Mouse (Mus musculus): Measurements from ENCODE around the gene Arntl2.

Arntl2 gene

GRCm38 (mm10) chr6:146781566-146781965 is 14.3 kb upstream of the Arntl2 start:
- no peak for DNase-seq

- DNase-seq: no peak
Observed at GRCm38 (mm10) chr6:146793527-146793926, 2.3 kb upstream of the Arntl2 start.

- no peak for DNase-seq
Observed at GRCm38 (mm10) chr6:146795166-146795923, 510 bp upstream of the Arntl2 start.

GRCm38 (mm10) chr6:146797446-146797845 is 1.6 kb downstream of the Arntl2 start:
- no peak for DNase-seq

DNA sequence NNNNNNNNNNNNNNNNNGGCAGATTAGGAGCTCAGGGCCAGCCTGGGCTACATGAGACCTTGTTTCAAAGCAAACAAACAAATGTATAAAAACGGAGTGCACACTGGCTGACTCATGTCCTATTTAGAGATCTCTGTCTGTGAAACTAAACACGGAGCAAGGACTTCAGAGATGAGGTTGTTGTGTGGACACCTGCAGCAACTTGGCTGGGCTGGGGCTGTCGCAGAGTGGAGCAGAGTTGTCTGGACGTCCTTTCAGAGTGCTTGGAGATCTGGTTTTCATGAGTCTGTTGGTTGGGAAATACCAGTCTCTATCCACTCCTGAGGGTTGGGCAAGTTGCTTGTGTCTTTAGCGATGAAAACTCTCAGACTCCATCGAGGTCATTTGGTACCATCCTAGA is 14.1 kb downstream of the Arntl2 start:
- no peak for DNase-seq

GRCm38 (mm10) chr6:146813007-146813406 is 17.2 kb downstream of the Arntl2 start:
- DNase-seq: no peak

DNA sequence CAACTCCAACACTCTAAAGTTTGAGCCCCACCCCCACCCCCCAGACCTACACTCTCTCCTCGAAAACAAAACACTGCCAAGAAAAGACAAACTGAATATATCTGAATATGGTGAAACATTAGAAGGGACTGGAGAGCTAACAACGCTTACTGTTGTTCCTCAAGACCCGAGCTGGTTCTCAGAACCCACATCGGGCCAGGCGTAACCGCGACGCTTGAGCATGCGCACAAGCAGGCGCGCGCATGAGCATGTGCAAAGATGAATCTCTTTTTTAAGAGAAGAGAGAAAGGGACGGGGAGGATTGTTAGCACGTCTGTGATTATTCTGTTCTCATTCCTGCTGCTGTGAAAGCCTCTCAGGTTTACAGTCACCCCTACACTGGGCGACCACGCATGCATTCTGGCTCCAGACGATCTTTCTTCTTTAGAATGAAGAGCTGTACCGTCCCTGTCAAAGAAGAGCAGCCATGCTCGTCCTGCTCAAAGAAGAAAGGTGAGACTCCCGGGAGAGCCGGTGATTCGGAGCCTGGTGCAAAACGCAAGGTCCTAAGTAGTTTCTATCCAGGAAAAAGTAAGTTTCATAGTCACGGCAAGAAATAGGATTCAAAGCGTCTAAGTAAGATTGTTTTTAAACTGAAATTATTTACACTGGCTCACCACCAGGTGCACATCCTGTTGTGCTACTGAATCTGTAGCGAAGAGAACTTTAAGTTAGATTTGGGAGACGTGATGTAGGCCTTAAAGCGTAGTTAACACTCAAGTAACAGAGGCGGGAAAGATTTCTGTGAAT is 24.5 kb downstream of the Arntl2 start:
- no peak for DNase-seq

GRCm38 (mm10) chr6:146821958-146822357 is 26.1 kb downstream of the Arntl2 start:
- no peak for DNase-seq

DNA sequence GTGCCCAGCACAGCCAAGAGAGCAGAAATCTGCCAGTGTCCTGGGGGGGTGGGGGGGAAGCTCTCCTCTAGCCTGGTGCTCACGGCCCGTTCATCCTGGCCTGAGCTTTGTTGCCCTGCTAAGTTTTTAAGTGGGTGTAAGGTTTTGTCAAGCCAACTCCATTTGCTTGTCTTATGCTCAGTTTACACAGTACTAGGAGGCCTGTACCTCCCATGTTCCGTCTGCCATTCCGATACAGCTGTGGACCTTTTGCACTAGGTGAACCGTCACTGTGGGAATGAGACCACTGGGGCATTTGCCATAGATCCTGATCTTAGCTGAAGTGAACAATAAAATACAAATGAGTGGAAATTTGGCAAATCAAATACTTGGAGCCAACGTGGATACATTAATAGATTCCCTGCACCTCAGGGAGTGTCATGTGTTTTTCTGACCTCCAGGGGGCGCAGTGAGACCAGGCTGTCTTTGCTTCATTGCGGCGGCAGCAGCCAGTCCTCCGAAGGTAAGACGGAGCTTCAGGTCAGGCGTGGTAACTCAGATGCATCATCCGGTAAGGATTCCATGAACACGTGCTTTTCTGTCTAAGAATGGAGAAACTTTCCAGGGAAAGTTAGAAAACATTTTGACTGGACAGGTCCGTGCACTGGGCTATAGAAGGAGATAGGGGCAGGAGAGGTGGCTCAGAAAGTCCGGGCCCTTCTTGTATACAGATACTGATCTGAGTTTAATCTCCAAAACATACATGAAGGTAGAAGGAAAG is 29.1 kb downstream of the Arntl2 start:
- DNase-seq: peak; percentile 77 to 80

DNA sequence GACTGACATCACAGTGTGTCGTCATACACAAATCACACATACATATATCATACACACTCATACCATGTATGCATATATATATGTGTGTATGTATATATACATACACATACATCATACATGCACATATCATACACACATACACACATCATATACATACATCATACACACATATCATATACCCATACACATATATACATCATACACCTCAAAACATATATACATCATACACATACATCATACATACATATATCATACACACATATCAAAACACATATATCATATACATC is 29.6 kb downstream of the Arntl2 start:
- no peak for DNase-seq

GRCm38 (mm10) chr6:146831320-146831719 is 35.5 kb downstream of the Arntl2 start:
- DNase-seq: no peak

DNA sequence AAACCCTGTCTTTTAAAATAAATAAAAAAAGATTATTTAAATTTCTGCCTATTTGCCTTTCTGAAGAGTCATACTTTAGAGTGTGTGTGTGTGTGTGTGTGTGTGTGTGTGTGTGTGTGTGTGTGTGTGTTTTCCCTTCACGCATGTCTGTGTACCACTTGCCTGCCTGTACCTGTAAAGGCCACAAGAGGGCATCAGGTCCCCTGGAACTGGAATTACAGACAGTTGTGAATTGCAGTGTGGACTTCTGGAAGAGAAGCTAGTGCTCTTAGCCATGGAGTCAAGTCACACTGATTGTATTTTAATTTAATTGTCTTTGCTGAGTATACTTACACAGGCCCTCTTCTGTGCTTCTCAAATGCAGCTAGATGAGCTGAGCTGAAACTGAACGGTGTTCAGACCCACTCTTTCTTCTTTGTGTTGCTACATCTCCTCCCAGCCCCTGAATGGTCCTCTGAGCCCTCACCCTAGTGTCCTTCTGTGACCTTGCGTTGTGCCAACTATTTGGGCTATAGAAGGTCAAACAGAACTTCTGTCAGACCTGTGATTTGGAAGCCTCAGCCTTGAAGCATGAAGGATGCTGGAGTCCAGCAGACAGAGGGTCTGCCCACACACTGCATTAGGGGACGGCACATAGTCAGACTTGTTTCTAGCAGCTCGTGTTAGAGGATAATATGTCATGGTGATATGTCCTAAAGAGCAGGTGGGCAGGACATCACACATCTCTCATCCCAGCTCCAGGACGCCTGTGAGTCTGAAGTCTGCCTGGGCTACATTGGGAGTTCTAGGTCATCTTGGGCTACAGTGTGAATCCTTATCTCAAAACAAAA is 37.8 kb downstream of the Arntl2 start:
- peak; percentile 46 to 63 for DNase-seq

- DNase-seq: no peak
Observed at GRCm38 (mm10) chr6:146834342-146834741, 38.5 kb downstream of the Arntl2 start.

DNA sequence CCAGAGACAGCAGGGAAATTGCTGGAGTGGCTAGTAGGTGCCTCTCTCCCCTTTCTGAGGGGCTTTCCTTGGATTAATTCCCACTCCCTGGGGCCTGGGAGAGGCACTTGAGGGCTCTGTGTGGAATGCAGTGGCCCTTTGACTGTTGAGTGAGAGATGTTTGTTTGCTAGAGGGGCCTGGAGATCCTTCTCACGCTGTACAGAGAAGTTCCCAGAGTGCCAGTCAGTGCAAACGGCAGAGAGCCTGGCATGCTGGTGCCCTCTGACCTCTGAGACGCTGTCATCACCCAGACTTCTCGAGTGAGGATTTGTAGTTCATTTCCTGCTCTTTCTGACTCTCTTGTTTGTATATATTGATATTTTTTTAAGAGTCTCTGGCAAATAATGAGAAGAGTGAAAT is 39.9 kb downstream of the Arntl2 start:
- DNase-seq: no peak

GRCm38 (mm10) chr6:146837316-146837715 is 41.5 kb downstream of the Arntl2 start:
- DNase-seq: no peak

GRCm38 (mm10) chr6:146838366-146838765 is 42.5 kb downstream of the Arntl2 start:
- DNase-seq: no peak

GRCm38 (mm10) chr6:146838863-146839262 is 43.0 kb downstream of the Arntl2 start:
- DNase-seq: no peak

GRCm38 (mm10) chr6:146844867-146845266 is 49.0 kb downstream of the Arntl2 start:
- no peak for DNase-seq

- DNase-seq: no peak
Observed at GRCm38 (mm10) chr6:146845347-146845746, 49.5 kb downstream of the Arntl2 start.

DNA sequence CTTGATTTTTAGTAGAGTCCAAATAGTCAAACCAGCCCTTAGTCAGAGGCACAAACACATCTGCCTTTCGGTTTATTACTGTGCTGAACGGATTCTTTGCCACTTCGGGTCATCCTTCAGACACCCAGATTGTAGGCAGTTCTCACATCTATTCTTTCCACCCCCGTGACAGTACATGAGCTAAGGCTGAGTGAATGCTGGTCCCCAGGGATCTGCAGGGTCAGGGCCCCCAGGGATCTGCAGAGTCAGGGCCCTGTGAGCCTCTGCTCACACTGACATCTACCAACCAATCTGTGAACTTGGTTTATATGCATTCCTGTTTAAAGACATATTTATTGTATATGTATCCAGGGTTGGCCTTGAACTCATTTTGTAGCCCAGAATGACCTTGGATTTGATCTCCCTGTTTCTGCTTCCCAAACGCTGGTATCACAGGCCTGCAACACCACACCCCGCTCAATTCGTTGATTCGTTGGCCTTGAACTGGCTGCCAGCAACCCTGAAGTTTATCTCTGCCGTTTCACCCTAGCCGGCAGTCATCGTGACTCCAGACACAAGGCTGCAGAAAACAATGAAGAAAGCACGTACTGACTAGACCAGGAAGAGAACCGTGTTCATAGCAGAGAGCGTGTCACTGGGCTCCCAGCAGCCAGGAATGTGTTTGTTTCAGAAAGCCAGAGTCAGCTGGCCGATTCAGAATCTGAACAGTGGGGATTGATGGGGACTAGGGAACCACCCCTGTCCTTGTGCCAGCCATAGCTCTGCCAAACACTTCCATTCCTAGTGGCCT is 50.3 kb downstream of the Arntl2 start:
- no peak for DNase-seq

DNA sequence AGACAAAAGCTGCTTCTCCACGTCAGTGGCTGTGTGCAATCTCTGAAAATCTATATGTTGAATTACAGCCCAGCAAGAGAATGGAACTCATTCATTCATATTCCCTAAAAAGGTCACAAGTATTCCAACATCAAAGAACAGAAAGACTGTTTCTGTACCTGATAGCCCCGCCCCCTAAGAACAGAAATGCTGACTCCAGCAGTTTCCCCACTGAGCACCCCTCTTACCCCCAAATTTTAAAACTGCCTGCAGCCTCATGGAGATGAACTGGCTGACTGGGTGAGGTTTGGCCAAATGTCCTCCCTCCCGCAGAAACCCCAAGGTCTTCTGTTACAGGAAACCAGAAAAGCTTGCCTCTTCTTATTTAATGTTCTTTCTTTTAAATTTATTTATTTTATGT is 51.5 kb downstream of the Arntl2 start:
- no peak for DNase-seq

DNA sequence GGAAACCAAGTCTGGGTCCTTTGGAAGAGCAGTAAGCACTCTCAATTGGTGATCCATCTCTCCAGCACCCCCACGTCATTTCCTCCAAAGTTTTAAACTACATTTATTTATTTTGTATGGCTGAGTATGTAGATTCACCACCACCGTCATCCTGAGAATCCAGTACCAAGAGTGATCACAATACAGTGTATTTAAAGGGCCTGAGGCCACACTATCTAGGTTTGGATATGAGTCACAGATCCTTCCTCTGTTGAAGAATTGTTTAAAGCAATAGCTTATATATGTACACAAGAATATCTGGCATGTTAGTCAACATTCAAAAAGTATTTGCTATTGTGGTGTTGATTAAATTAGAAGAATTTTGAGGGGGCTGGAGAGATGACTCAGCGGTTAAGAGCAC is 52.4 kb downstream of the Arntl2 start:
- DNase-seq: no peak
